Mouse (Mus musculus): ENCODE results near the gene Tsg101. TPM values are rescaled to one million over a fixed set of nuclear protein-coding genes. Genes with fewer than 3 reads are reported as not detected.
"Not testable (repeated sequence)": the region's sequence is repeated elsewhere in the genome, so short reads cannot be mapped to it uniquely, and the experiment has no call there.

Gene Tsg101
- total RNA-seq (2015; ENCODE audit: low replicate concordance) = 75.7 and 78.4 TPM in 2 replicates
- total RNA-seq (2017; ENCODE audit: low replicate concordance) = 23.5 and 33.8 TPM in 2 replicates

DNA sequence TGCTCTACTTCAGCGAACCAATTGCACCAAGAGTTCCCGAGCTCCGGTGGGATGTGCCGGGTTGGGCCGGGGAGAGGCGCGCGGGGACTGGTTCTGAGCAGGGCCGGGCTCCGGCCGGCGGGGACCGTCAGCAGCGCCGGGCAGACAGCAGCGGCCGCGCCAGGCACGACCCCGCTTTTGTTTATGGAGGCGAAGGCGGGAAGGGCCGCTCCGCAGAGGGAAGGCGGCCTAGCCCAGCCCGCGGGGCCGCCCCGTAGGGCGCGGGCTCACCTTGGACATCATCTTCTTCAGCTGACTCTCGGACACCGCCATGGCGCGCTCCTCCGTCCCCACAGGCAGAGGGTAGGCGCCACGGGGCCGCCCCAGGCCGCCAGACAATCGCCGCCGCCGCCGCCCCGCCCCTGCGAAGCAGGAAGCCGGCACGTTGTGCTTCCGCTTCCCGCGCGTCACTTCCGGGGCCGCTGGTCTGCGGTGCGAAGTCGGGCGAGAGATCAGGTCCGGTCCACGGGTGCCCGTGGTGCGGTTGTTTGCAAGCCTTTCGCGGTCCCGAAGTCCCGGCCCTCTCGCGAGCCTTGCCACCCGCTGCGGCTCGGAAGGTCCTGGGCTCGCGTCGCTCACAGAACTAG, at the start of gene Tsg101:
Tsg101 (minus strand) TSS at position 419 of the 626 bp plus-strand sequence.
- ATAC-seq (replicated peaks; ENCODE audit: low FRiP score, poor library complexity, severe bottlenecking) = peak; percentile 94

DNA sequence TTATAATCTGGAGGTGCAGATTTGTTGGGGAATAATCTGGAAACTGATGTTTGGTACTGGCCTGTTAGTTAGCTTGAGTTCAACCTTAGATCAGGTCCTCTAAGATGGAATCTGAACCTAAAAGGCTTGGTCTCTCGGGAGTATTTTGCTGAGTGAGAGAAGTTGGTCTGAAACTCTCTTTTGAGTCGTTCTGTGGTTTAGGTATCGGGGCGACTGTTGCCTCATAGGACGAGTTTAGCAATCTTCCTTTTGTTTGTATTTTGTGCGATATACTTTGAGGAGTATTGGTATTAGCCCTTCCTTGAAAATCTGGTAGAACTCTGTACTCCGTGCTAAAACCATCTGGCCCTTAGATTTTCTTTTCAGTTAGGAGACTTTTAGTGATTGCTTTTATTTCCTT, 44.3 kb upstream of the Tsg101 start:
- ATAC-seq (replicated peaks; ENCODE audit: low FRiP score, poor library complexity, severe bottlenecking) = no peak

DNA sequence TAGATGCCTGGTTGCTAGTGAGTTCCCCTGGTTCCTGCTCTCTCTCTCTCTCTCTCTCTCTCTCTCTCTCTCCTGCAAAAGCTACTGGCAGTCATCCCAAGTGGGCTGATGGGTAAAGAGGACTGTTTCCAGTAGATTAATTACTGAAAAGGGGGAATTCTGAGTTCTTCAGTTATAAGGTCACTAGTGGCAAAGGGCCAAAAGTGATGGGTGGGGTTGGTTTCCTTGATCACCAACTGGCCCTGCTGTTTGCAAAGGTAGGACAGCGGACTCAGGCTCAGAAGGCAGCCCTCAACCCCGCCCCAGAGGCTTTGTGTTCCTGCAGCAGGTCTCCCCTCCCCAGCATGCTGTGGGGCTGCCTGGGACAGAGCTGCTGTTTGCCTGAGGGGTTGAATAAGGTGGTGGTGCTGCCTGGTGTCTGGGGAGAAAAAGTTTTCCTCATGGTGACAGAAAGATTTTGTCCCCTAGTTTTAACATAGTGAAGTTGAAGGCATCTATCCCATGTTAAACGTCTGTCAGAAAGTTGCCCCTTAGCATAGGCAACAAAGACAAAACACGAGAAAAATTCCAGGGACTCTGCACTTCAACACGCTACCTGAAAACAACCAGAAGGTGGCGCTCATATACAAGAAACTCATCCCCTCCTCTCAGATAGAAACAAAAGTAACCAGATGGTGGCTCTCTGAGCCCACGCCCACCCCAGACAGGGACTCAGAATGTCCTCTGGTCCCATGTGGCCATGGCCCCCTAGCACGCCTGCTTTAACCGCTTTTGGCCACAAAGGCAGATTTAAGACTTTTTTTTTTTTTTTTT, 43.2 kb upstream of the Tsg101 start:
- ATAC-seq (replicated peaks; ENCODE audit: low FRiP score, poor library complexity, severe bottlenecking) = peak; percentile 53

DNA sequence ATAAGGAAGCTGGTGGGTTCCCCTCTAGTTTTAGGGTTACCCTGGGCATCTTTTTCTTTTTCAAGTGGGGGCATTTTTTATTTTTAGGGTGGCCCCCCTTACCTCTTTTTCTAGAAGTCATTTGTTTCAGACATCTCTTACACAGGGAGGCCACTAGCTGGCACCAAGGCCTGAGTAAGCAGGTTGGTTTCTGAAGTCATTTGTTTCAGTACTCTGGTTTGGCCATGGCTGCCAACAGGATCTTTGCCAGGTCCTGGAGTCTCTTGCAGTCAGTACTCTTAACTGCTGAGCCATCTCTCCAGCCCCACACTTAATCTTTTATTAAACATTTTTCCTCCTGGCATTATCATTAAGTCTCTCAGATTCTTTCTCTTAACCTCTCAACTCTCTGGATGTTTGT, 42.4 kb upstream of the Tsg101 start:
- no peak for ATAC-seq (replicated peaks; ENCODE audit: low FRiP score, poor library complexity, severe bottlenecking)

DNA sequence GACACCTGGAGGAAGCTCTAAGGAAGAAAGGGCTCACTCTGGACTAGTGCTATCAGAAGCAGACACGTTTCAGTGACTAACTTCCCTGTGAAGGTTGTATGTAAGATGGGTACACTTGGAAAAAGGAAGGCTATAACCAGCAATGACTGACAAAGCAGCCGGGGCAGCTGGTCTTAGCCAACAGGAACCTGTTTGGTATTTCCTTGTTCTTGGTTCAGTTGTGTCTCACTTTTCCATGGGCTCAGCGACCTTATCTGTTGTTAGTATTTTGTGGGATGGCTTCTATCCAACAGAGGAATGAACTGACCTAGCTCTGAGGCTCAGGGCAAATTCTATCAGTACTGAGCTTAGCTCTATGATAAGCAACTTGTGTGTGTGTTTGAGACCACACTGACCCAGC, 41.2 kb upstream of the Tsg101 start:
- no peak for ATAC-seq (replicated peaks; ENCODE audit: low FRiP score, poor library complexity, severe bottlenecking)

DNA sequence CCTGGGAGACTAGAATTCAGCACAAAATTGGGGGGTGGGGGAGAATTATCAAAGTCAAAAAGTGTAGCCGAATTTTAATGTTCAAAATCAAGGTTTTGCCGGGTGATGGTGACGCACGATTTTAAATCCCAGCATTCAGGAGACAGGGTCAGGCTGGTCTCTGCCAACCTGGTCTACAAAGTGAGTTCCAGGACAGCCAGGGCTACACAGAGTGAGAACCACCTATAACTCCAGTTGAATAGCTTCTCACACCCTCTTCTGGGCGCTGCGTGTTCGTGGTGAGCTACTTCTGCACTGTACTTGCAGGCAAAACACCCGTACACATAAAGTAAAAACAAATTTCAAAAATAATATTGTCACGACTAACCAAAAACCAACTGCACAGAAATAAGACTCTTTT, 39.1 kb upstream of the Tsg101 start:
- no peak for ATAC-seq (replicated peaks; ENCODE audit: low FRiP score, poor library complexity, severe bottlenecking)

DNA sequence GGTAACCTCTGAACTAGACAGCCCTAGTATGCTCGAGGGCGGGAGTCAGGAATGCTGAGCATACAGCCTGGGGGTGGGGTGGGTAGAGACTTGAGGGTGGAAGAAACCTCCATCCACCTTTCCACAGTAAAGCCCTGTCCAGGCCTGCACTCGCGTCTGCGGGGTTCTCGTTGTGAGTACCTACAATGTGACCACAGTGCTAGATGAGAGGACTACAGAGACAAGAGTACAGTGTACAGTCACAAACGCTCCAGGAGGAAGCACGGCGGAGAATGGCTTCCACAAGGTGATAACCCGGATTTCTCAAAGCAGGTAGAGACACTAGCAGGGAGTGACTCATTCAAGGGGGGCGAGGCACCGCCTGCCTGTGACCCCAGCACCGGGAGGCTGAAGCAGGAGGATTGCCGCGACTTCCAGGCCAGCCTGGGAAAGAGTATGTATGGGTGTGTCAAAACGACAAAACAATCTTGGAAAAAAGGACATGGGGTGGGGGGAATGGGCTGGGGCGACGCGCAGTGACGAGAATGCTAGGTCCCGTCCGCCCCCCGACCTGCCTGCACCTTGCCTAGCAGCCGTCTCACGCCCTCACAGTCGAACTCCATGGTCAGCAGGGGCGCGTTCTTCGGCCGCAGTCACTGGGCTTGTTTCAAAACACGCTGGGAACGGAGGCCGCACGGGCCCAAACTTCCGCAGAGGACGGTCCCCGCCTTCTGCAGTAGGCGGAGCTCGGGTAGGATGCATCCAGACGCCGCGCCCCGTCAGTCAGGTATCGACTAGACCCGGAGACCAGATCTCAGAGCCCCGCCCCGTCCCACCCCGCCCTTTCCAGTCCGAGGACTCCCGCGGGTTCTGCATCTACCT, 38.3 kb upstream of the Tsg101 start, which contains the start of gene Uevld:
Uevld (minus strand) TSS at position 697 of the 861 bp plus-strand sequence.
- peak; percentile 95 for ATAC-seq (replicated peaks; ENCODE audit: low FRiP score, poor library complexity, severe bottlenecking)

DNA sequence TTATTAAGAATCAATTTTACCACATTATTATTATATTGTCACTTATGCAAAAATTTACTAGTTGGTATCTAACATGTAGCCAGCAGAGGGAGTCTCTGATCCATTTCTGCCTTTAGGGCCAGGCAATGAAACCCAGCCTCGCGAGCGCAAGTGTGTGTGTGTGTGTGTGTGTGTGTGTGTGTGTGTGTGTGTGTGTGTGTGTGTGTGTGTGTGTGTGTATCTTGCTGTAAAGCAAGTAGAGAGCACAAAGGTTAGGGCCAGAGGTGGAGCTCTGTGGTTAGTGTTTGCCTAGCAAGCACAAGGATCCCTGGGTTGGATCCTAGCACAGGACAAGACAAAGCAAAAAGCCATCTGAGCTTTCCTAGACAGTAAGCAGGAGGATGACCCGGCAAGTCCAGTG, 16.1 kb upstream of the Tsg101 start:
- ATAC-seq (replicated peaks; ENCODE audit: low FRiP score, poor library complexity, severe bottlenecking) = no peak

DNA sequence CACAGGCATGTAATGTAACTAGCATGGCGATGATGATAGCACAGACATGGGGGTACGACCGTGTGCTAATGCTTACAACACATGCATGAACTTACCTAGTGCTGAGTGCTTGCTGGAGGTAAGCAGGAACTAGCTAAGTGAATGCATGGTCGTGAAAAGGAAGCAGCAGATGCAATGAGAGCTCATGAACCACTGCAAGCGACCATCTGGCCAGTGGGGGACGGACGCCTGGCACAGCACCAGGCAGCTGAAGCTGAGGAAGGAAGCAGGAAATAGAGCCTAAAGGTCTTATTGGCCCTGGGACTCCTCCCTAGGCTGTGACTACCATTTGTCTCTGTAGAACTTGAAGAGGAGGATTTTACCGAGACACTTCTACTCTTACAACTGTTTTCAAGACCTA, 15.0 kb upstream of the Tsg101 start:
- ATAC-seq (replicated peaks; ENCODE audit: low FRiP score, poor library complexity, severe bottlenecking) = no peak

DNA sequence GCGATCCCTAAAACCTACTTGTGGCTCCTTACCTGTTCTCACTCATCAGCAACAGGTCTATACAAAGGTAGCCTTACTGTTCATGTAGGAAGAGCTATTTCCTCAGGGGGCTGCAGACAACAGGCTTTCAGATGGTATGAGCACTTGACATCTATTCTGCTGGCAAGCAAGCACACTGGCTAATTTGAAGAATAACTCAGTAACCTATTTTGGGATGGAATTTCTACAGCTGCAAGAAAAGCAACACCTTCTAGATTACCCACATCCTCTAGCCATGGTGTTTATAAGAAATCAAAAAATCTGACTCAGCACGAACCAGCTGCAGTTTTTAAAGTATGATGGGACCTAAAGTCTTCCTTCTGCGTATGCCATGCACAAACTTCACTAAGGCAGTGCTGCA, 11.6 kb upstream of the Tsg101 start:
- no peak for ATAC-seq (replicated peaks; ENCODE audit: low FRiP score, poor library complexity, severe bottlenecking)

DNA sequence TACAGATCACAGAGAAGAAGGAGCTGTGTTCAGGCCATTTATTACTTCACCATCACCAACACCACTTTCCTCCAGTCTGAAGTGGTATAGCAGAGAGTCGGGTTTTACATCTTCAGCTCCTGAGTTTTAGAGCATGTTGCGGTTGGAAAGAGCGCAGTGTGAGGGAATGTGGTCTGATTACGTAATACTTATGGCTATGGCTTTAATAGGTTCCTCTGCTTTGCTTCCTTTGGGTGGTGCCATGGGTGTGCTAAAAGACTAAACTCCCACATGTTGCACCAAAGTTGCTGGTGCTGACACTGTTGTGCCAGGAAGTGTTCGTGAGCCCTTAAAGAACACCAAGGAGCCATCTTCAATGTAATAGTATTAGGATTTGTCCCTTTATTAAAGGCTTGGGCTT, 8.5 kb upstream of the Tsg101 start:
- ATAC-seq (replicated peaks; ENCODE audit: low FRiP score, poor library complexity, severe bottlenecking) = 0 out of 2 replicates have a peak, but pooled peaks have one; percentile 14

DNA sequence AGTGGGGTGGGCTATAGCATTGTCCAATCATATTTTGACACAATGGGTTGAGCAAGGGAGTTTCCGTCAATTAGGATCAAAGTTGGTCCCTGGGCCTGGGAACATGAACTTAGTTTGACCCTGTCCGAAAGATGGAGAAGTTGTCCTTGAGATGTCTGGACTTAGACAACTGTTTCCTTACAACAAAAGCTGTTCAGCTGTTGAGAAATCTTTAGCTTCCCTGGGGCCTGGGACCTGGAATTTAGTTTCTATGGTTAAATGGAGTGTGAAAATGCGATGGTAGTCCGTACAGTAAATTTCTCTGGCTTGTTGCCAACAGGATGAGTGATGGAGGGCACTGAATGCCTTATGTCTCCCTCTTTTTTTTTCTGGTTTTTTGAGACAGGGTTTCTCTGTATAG, 2.3 kb upstream of the Tsg101 start:
- no peak for ATAC-seq (replicated peaks; ENCODE audit: low FRiP score, poor library complexity, severe bottlenecking)

DNA sequence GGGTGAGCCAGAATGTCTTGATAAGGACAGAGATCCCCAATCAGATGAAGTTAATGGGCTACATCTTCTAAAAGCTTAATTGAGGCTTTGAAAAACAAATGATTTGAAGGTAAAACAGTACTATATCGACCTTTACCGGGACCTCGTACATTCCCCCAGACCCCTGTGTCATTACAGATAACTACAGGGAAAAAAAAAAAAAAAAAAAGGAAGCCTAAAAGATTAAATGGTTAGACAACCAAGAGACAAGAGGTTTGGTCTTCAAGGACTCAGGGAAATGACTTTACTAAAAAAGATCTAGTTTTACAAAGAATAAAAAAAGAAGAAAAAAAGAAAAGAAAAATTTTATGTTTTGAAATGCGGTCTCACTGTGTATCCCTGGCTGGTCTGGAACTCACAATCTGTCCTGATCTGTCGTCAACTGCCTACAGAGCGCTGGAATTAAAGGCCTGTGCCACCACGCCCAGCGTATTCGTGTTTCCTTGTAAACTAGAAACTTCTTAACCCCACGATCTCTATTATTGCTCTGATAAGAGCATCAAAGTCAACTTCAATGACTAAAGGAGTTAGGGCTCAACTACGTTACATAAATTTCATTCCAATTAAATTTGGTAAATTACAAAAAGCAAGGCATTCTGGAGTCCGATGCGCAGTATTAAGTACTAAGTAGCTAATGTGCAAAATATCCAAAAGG, 944 bp downstream of the Tsg101 start:
- ATAC-seq (replicated peaks; ENCODE audit: low FRiP score, poor library complexity, severe bottlenecking) = peak; percentile 60

DNA sequence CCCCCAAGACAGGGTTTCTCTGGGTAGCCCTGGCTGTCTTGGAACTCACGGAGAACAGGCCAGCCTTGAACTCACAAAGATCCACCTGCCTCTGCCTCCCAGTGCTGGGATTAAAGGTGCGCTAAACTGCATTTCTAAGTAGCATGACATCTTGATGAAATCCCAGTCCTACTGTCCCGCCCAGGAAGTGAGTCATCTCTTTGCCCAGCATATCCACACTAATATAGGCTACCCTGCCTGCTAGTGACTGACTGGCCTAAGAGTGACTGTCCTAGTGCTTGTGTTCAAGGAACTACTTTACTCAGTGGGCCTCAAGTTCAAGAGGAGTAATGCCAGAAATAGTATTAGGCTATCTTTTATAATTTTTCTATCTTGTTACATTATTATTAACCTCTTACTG, 3.4 kb downstream of the Tsg101 start:
- no peak for ATAC-seq (replicated peaks; ENCODE audit: low FRiP score, poor library complexity, severe bottlenecking)

DNA sequence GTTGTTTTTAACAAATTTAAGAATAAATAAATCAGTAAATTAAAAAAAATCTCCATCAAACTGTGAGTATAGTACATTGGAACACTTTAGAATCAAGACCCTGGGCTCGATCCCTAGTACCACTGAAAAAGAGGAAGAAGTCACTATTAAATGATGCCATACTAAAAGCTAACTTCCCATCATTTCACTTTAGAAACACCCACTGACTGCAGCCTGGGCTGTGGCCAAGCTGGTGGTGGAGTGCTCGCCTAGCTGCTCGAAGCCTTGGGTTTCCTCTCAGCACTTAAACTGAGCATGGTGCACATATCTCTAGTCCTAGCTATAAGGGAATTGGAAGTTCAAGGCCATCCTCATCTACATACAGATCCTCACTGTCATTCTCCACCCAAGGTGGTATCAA, 8.5 kb downstream of the Tsg101 start:
- ATAC-seq (replicated peaks; ENCODE audit: low FRiP score, poor library complexity, severe bottlenecking) = no peak

DNA sequence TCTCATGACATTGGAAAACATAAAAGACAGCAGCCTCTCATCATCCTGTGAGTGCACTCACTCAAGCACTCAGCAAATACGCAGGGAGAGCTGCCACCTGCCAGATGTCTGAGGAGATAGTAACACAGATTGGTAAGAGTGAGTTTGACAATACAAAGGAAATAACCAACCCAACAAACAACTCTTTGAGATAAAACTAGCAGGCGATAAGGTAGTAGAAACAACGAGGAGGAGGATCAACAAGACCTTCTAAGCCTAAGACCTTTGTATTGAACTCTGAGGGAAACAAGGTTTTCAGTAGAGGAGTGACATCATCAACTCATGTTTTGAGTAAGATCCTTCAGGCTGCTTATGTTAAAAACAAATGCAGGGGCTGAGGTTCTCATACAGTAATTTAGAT, 20.4 kb downstream of the Tsg101 start:
- no peak for ATAC-seq (replicated peaks; ENCODE audit: low FRiP score, poor library complexity, severe bottlenecking)

DNA sequence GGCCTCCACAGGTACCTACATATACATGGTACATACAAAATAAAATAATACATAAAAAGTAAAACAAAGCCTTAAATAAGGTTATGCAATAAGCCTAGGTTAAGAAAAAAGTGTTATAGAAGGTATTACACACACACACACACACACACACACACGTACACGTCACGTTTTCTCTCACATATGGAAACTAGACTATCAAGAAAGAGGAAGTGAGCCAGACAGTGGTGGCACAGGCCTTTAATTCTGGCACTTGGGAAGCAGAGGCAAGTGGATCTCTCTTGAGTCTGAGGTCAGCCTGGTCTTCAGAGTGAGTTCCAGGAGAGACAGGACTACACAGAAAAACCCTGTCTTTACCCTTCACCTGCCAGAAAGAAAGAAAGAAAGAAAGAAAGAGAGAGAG, 24.3 kb downstream of the Tsg101 start:
- ATAC-seq (replicated peaks; ENCODE audit: low FRiP score, poor library complexity, severe bottlenecking) = no peak

DNA sequence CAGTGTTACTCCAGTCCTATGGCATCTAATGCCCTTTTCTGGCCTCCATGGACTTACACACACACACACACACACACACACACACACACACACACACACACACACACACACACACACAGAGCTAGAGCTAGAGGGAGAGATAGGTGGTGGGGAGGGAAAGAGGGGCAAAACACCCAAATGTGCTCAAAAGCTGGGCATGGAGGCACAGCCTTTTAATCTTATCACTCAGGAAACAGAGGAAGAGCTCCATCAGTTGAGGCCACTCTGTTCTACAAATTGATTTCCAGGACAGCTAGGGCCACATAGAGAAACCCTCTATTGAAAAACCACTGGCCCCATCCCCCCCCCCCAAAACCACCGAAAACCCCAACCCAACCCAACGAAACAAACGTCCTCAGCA, 36.5 kb downstream of the Tsg101 start:
- no peak for ATAC-seq (replicated peaks; ENCODE audit: low FRiP score, poor library complexity, severe bottlenecking)

DNA sequence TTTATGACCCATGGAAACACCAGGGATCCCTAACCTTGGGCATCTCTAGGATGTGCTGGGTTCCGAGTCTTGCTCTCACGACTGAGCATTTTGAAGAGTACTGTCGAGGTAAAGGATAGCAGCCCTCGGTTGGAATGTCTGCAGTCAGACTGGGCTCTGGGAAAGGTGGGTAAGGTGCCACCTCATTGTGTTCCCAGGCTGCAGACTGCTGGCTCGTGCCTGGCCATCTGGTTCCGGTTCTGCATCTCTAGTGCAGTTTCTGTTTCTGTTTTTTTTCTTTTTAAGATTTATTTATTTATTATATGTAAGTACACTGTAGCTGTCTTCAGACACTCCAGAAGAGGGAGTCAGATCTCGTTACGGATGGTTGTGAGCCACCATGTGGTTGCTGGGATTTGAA, 37.8 kb downstream of the Tsg101 start:
- ATAC-seq (replicated peaks; ENCODE audit: low FRiP score, poor library complexity, severe bottlenecking) = not testable (repeated sequence)

DNA sequence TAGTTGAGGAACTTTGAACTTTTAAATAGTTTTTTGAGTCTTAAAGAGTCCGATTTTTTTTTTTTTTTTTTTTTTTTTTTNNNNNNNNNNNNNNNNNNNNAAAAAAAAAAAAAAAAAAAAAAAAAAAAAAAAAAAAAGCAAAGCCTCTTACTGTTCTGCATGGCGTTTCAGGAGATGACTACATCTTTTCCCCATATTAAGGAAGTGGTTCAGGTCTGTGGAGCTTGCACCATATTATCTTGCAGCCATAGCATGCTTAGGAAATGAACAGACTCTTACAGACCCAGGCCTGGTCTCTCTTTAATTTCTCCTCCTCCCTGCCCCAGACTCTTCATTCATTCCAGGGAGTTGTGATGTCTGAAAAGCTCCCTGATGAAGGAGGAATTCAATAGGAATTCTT, 38.8 kb downstream of the Tsg101 start:
- no peak for ATAC-seq (replicated peaks; ENCODE audit: low FRiP score, poor library complexity, severe bottlenecking)

Data from erythroid progenitor cell, adult 5-6 weeks (primary cell).